Mouse (Mus musculus) intestine, embryonic 14.5 days (tissue): ENCODE results near the gene Coq8b. TPM values are rescaled to one million over a fixed set of nuclear protein-coding genes. Genes with fewer than 3 reads are reported as not detected.

Experiments
- ATAC-seq: fragments of 200-750 bp; cut with Nextera tagmentation; replicated peaks from 2 replicates; pipeline ENCODE4 v1.8.0; 2017; ENCODE audit warnings: low read depth, moderate number of reproducible peaks, moderate TSS enrichment, moderate library complexity; ENCODE audit not compliant: low FRiP score, low TSS enrichment
- DNase-seq: peaks from one replicate; pipeline ENCODE4 v3.0.0-alpha.2; 2018; ENCODE audit warnings: low spot score
- H3K27ac ChIP-seq: fragments of 300-500 bp; sonication (generic); 2 replicates; pipeline ENCODE4 v1.5.1; 2014; ENCODE audit warnings: low read depth, mild to moderate bottlenecking, control low read depth
- H3K27me3 ChIP-seq: fragments of 300-500 bp; sonication (generic); replicated peaks from 2 replicates; pipeline ENCODE4 v1.6.1; 2014; ENCODE audit warnings: low read length, control low read depth; ENCODE audit not compliant: control insufficient read depth, insufficient read depth
- H3K36me3 ChIP-seq: fragments of 300-500 bp; sonication (generic); 2 replicates; pipeline ENCODE4 v1.6.1; 2014; ENCODE audit warnings: low read length, control low read depth; ENCODE audit not compliant: control insufficient read depth, insufficient read depth
- H3K4me1 ChIP-seq: fragments of 300-500 bp; sonication (generic); replicated peaks from 2 replicates; pipeline ENCODE4 v1.6.1; 2014; ENCODE audit warnings: low read length, control low read depth, mixed read lengths; ENCODE audit not compliant: control insufficient read depth, insufficient read depth
- H3K4me2 ChIP-seq: fragments of 300-500 bp; sonication (generic); 2 replicates; pipeline ENCODE4 v1.6.1; 2014; ENCODE audit warnings: low read length
- H3K4me3 ChIP-seq: fragments of 300-500 bp; sonication (generic); 2 replicates; pipeline ENCODE4 v1.5.1; 2014; ENCODE audit warnings: low read depth, low read length, control low read depth, mixed read lengths
- H3K9ac ChIP-seq: fragments of 300-500 bp; sonication (generic); 2 replicates; pipeline ENCODE4 v1.6.1; 2014; ENCODE audit warnings: mild to moderate bottlenecking, low read length
- H3K9me3 ChIP-seq: fragments of 300-500 bp; sonication (generic); 2 replicates; pipeline ENCODE4 v1.6.1; 2016; ENCODE audit warnings: low read length, control low read depth; ENCODE audit not compliant: control insufficient read depth
- WGBS: fragments of 180-500 bp; shearing (Covaris S2); extraction: QIAGEN DNeasy Blood & Tissue Kit; methylation state at CpG from one replicate; pipeline ENCODE4 v1.1.7; 2014; 5-methylcytosine and 5-hydroxymethylcytosine counted together
- polyA plus RNA-seq: library from polyadenylated mRNA; unstranded; fragments of >200 nt; fragmentation: Nextera tagmentation; extraction: Ambion mirVana; gene quantifications from 2 replicates; pipeline ENCODE4 v1.2.1, GENCODE M21; 2014

The Coq8b gene
- polyA plus RNA-seq, 1 experiment from 2014 or later = 18.0 TPM

- 0 out of 2 replicates have a peak, but pooled peaks have one; percentile 0 for ATAC-seq
- peak overlapping the region; percentile 75 for H3K4me2 ChIP-seq
- no peak overlapping the region for H3K4me3 ChIP-seq
- no peak for DNase-seq
- H3K9me3 ChIP-seq = no peaks in the 10 kb centered on the region
- peak overlapping the region; percentile 27; the same call in 1 of the 2 replicates for H3K9ac ChIP-seq
- H3K27me3 ChIP-seq = no peaks in the 10 kb centered on the region
- 27% methylated on average over 27 of the region's 27 CpGs for WGBS
- H3K36me3 ChIP-seq = peaks cover 15% of the 10 kb centered on the region
- peak overlapping the region; percentile 43; the same call in 1 of the 2 replicates for H3K27ac ChIP-seq
- H3K4me1 ChIP-seq = peaks cover 22% of the 10 kb centered on the region
Measured at GRCm38 (mm10) chr7:27257046-27257851, 24.4 kb downstream of the Coq8b start.

- H3K4me3 ChIP-seq = peak overlapping the region; percentile 56
- DNase-seq (no peak), ATAC-seq (0 out of 2 replicates have a peak, but pooled peaks have one; percentile 0)
- H3K9me3 ChIP-seq = no peaks in the 10 kb centered on the region
- H3K36me3 ChIP-seq = peaks cover 20% of the 10 kb centered on the region
- 5% methylated on average over 5 of the region's 6 CpGs for WGBS
- H3K27me3 ChIP-seq = no peaks in the 10 kb centered on the region
- H3K9ac ChIP-seq = peak overlapping the region; percentile 73; the same call in 1 of the 2 replicates
- H3K4me1 ChIP-seq = peaks cover 22% of the 10 kb centered on the region
- H3K27ac ChIP-seq = peak overlapping the region; percentile 57; the same call in 1 of the 2 replicates
- peak overlapping the region; percentile 75 for H3K4me2 ChIP-seq
Measured at GRCm38 (mm10) chr7:27257852-27258204, 25.0 kb downstream of the Coq8b start.

GRCm38 (mm10) chr7:27258205-27258899 is 25.5 kb downstream of the Coq8b start, which contains the start of gene Numbl:
Gene Numbl, plus strand, starts transcription at chr7:27258433.
- H3K36me3 ChIP-seq = peaks cover 22% of the 10 kb centered on the region
- under 1% methylated on average over 45 of the region's 47 CpGs for WGBS
- no peaks in the 10 kb centered on the region for H3K27me3 ChIP-seq
- H3K4me2 ChIP-seq = peak within 1 kb of the TSS; percentile 75
- H3K9ac ChIP-seq = peak within 1 kb of the TSS; percentile 73
- peak within 1 kb of the TSS; percentile 56 for H3K4me3 ChIP-seq
- peaks cover 22% of the 10 kb centered on the region for H3K4me1 ChIP-seq
- no peaks in the 10 kb centered on the region for H3K9me3 ChIP-seq
- peak within 1 kb of the TSS; percentile 58 for H3K27ac ChIP-seq
- DNase-seq = peak; percentile 97
- ATAC-seq = peak; percentile 88

- ATAC-seq (no peak), DNase-seq (peak; percentile 77)
- peak overlapping the region; percentile 56 for H3K4me3 ChIP-seq
- peaks cover 27% of the 10 kb centered on the region for H3K36me3 ChIP-seq
- peak overlapping the region; percentile 58 for H3K27ac ChIP-seq
- H3K9me3 ChIP-seq = no peaks in the 10 kb centered on the region
- peak overlapping the region; percentile 73 for H3K9ac ChIP-seq
- H3K4me2 ChIP-seq = peak overlapping the region; percentile 75
- peaks cover 22% of the 10 kb centered on the region for H3K4me1 ChIP-seq
- H3K27me3 ChIP-seq = no peaks in the 10 kb centered on the region
- WGBS = 5% methylated on average over 9 of the region's 9 CpGs
Measured at GRCm38 (mm10) chr7:27259271-27259721, 26.5 kb downstream of the Coq8b start.

- no peak for DNase-seq
- H3K9me3 ChIP-seq = no peaks in the 10 kb centered on the region
- WGBS = 32% methylated on average over 5 of the region's 5 CpGs
Measured at GRCm38 (mm10) chr7:27259771-27260170, 26.9 kb downstream of the Coq8b start.

GRCm38 (mm10) chr7:27260856-27261255 is 28.0 kb downstream of the Coq8b start:
- no peak overlapping the region for H3K9ac ChIP-seq
- no peaks in the 10 kb centered on the region for H3K9me3 ChIP-seq
- H3K27ac ChIP-seq = no peak overlapping the region
- no peak overlapping the region for H3K4me2 ChIP-seq
- peaks cover 32% of the 10 kb centered on the region for H3K36me3 ChIP-seq
- no peak for ATAC-seq
- peaks cover 22% of the 10 kb centered on the region for H3K4me1 ChIP-seq
- WGBS = 84% methylated on average over 7 of the region's 7 CpGs
- DNase-seq = no peak
- no peaks in the 10 kb centered on the region for H3K27me3 ChIP-seq
- H3K4me3 ChIP-seq = no peak overlapping the region

More at GRCm38 (mm10) chr7:27259771-27260170, 26.9 kb downstream of the Coq8b start:
- H3K36me3 ChIP-seq = peaks cover 30% of the 10 kb centered on the region
- peaks cover 22% of the 10 kb centered on the region for H3K4me1 ChIP-seq
- H3K4me3 ChIP-seq = peak overlapping the region; percentile 56
- H3K27me3 ChIP-seq = no peaks in the 10 kb centered on the region
- peak overlapping the region; percentile 75 for H3K4me2 ChIP-seq
- peak overlapping the region; percentile 73 for H3K9ac ChIP-seq
- H3K27ac ChIP-seq = peak overlapping the region; percentile 58; the same call in 1 of the 2 replicates
- ATAC-seq = no peak

GRCm38 (mm10) chr7:27261888-27262287 is 29.1 kb downstream of the Coq8b start:
- no peaks in the 10 kb centered on the region for H3K27me3 ChIP-seq
- no peaks in the 10 kb centered on the region for H3K9me3 ChIP-seq
- no peak overlapping the region for H3K4me2 ChIP-seq
- H3K27ac ChIP-seq = no peak overlapping the region
- no peak overlapping the region for H3K4me3 ChIP-seq
- ATAC-seq (no peak), DNase-seq (no peak)
- no peak overlapping the region for H3K9ac ChIP-seq
- 79% methylated on average over 6 of the region's 6 CpGs for WGBS
- peaks cover 21% of the 10 kb centered on the region for H3K4me1 ChIP-seq
- peaks cover 32% of the 10 kb centered on the region for H3K36me3 ChIP-seq

GRCm38 (mm10) chr7:27264761-27265160 is 31.9 kb downstream of the Coq8b start:
- H3K36me3 ChIP-seq = peaks cover 58% of the 10 kb centered on the region
- WGBS = 91% methylated on average over 12 of the region's 12 CpGs

More at GRCm38 (mm10) chr7:27264761-27265160, 31.9 kb downstream of the Coq8b start:
- Histone ChIP-seq H3K9me3 (no peaks in the 10 kb centered on the region), H3K4me3 (no peak overlapping the region), H3K27ac (no peak overlapping the region), H3K4me2 (no peak overlapping the region), H3K4me1 (peaks cover 7% of the 10 kb centered on the region; the same call in 1 of the 2 replicates), H3K27me3 (no peaks in the 10 kb centered on the region), H3K9ac (no peak overlapping the region)
- ATAC-seq (no peak), DNase-seq (no peak)
